In genomic region chr5:111542077-111542476, GRCm38 (mm10) we compare ENCODE assay signal across 23 mouse cellular contexts.
DNase-seq lines count a peak whose midpoint lies in the region; ATAC-seq and TF ChIP-seq lines count a peak whose summit lies in the region.
"Had no signal": no experiment of that assay in that cellular context is flagged by ENCODE, and none has a peak within 500 bp of the region (broad histone marks: within the 10 kb centered on the region; RNA-seq: fewer than 3 reads in every experiment).

No protein-coding gene starts in this region.

- peaks cover 72% of the 10 kb centered on the region for H3K27me3 ChIP-seq in heart, postnatal 0 days (ENCODE audit: control insufficient read depth, insufficient read depth, low read length)
- peaks cover 63% of the 10 kb centered on the region for H3K27me3 ChIP-seq in heart, embryonic 12.5 days (replicated peaks)
- H3K27me3 ChIP-seq in forebrain, embryonic 13.5 days: no peaks in the 10 kb centered on the region
- no peaks in the 10 kb centered on the region for H3K27me3 ChIP-seq in midbrain, embryonic 13.5 days
- H3K27me3 ChIP-seq: embryonic facial prominence, embryonic 13.5 days; hindbrain, embryonic 15.5 days had no signal

- H3K27ac ChIP-seq in heart, postnatal 0 days (ENCODE audit: low read depth): no peak overlapping the region
- H3K27ac ChIP-seq in heart, embryonic 12.5 days (ENCODE audit: poor library complexity, severe bottlenecking): no peak overlapping the region
- H3K27ac ChIP-seq in forebrain, embryonic 13.5 days: no peak overlapping the region
- H3K27ac ChIP-seq in midbrain, embryonic 13.5 days: no peak overlapping the region
- H3K27ac ChIP-seq: embryonic facial prominence, embryonic 13.5 days; forebrain, embryonic 12.5 days; hindbrain, embryonic 15.5 days; kidney, embryonic 15.5 days; limb, embryonic 12.5 days had no signal

- DNase-seq in heart, postnatal 0 days (ENCODE audit: low spot score): no peak
- peak; percentile 24 for DNase-seq in 416B (ENCODE audit: low read depth)
- DNase-seq in induced T-regulatory cell, adult 2 months (ENCODE audit: low read depth): peak; percentile 10
- DNase-seq: adrenal gland, postnatal 10 days; cerebellum, adult 18-20 months; cerebellum, postnatal 25 days; embryo, embryonic 11 days; kidney, adult 11 months; lung, adult 2 months; thymus, adult 18-20 months; thymus, postnatal 36 days had no signal

- no peak overlapping the region for H3K4me3 ChIP-seq in heart, postnatal 0 days (ENCODE audit: low read depth, low read length)
- H3K4me3 ChIP-seq in heart, embryonic 12.5 days: no peak overlapping the region
- H3K4me3 ChIP-seq in forebrain, embryonic 13.5 days: no peak overlapping the region
- no peak overlapping the region for H3K4me3 ChIP-seq in midbrain, embryonic 13.5 days (replicated peaks)
- H3K4me3 ChIP-seq: embryonic facial prominence, embryonic 13.5 days; erythroblast, embryonic 14.5 days; forebrain, embryonic 12.5 days; hindbrain, embryonic 15.5 days; kidney, embryonic 15.5 days; limb, embryonic 12.5 days had no signal

- no peak overlapping the region for H3K4me2 ChIP-seq in heart, postnatal 0 days (ENCODE audit: low read depth, low read length)
- no peak overlapping the region for H3K4me2 ChIP-seq in heart, embryonic 12.5 days
- H3K4me2 ChIP-seq in forebrain, embryonic 13.5 days: no peak overlapping the region
- no peak overlapping the region for H3K4me2 ChIP-seq in midbrain, embryonic 13.5 days (replicated peaks)
- H3K4me2 ChIP-seq: embryonic facial prominence, embryonic 13.5 days; forebrain, embryonic 12.5 days; hindbrain, embryonic 15.5 days; kidney, embryonic 15.5 days; limb, embryonic 12.5 days had no signal

- no peaks in the 10 kb centered on the region for H3K9me3 ChIP-seq in heart, postnatal 0 days (replicated peaks; ENCODE audit: control insufficient read depth, low read length)
- H3K9me3 ChIP-seq in heart, embryonic 12.5 days (replicated peaks): no peaks in the 10 kb centered on the region
- H3K9me3 ChIP-seq in forebrain, embryonic 13.5 days (replicated peaks): no peaks in the 10 kb centered on the region
- H3K9me3 ChIP-seq in midbrain, embryonic 13.5 days: no peaks in the 10 kb centered on the region
- H3K9me3 ChIP-seq: embryonic facial prominence, embryonic 13.5 days; forebrain, embryonic 12.5 days; hindbrain, embryonic 15.5 days; kidney, embryonic 15.5 days; limb, embryonic 12.5 days had no signal

- H3K4me1 ChIP-seq in heart, postnatal 0 days (ENCODE audit: control insufficient read depth, insufficient read depth): no peaks in the 10 kb centered on the region
- H3K4me1 ChIP-seq in heart, embryonic 12.5 days (replicated peaks): peaks cover 20% of the 10 kb centered on the region
- H3K4me1 ChIP-seq in forebrain, embryonic 13.5 days: peaks cover 39% of the 10 kb centered on the region
- peaks cover 22% of the 10 kb centered on the region for H3K4me1 ChIP-seq in midbrain, embryonic 13.5 days (replicated peaks)
- H3K4me1 ChIP-seq: hindbrain, embryonic 15.5 days had no signal

- WGBS in heart, postnatal 0 days: 51% methylated on average over 3 of the region's 3 CpGs
- 40% methylated on average over 3 of the region's 3 CpGs for WGBS in heart, embryonic 12.5 days
- WGBS in forebrain, embryonic 13.5 days: 86% methylated on average over 3 of the region's 3 CpGs
- WGBS in midbrain, embryonic 13.5 days: 88% methylated on average over 3 of the region's 3 CpGs

- no peak overlapping the region for H3K9ac ChIP-seq in heart, postnatal 0 days (replicated peaks; ENCODE audit: low read depth, low read length)
- no peak overlapping the region for H3K9ac ChIP-seq in heart, embryonic 12.5 days
- H3K9ac ChIP-seq in forebrain, embryonic 13.5 days: no peak overlapping the region
- no peak overlapping the region for H3K9ac ChIP-seq in midbrain, embryonic 13.5 days (replicated peaks)
- H3K9ac ChIP-seq: embryonic facial prominence, embryonic 13.5 days; forebrain, embryonic 12.5 days; hindbrain, embryonic 15.5 days; kidney, embryonic 15.5 days; limb, embryonic 12.5 days had no signal

- no peak for TF ChIP-seq EP300 in heart, postnatal 0 days (IDR thresholded peaks at IDR 0.05; ENCODE audit: low read depth)

- no peak for TF ChIP-seq CTCF in heart, postnatal 0 days (IDR thresholded peaks at IDR 0.05; ENCODE audit: low read depth)

- 0 out of 2 replicates have a peak, but pooled peaks have one; percentile 49 for ATAC-seq in heart, postnatal 0 days (ENCODE audit: insufficient read depth, low read depth)
- ATAC-seq in heart, embryonic 12.5 days (ENCODE audit: insufficient number of reproducible peaks, low FRiP score): no peak
- peak; percentile 46 for ATAC-seq in megakaryocyte-erythroid progenitor cell, adult 5-6 weeks (replicated peaks; ENCODE audit: low FRiP score, low TSS enrichment, poor library complexity, severe bottlenecking)
- ATAC-seq in forebrain, embryonic 13.5 days: no peak
- no peak for ATAC-seq in midbrain, embryonic 13.5 days
- ATAC-seq: CD4-positive, CD25-positive, alpha-beta regulatory T cell, adult 4 months had no signal

- H3K36me3 ChIP-seq in heart, postnatal 0 days (replicated peaks; ENCODE audit: control insufficient read depth, insufficient read depth, low read length): no peaks in the 10 kb centered on the region
- H3K36me3 ChIP-seq in heart, embryonic 12.5 days: no peaks in the 10 kb centered on the region
- no peaks in the 10 kb centered on the region for H3K36me3 ChIP-seq in forebrain, embryonic 13.5 days (ENCODE audit: poor library complexity, severe bottlenecking)
- H3K36me3 ChIP-seq in midbrain, embryonic 13.5 days: no peaks in the 10 kb centered on the region
- H3K36me3 ChIP-seq: embryonic facial prominence, embryonic 13.5 days; forebrain, embryonic 12.5 days; G1E; hindbrain, embryonic 15.5 days; kidney, embryonic 15.5 days; limb, embryonic 12.5 days had no signal

Comparison
In these comparisons a context has a peak if more than half of its experiments do, and no peak if none do; other contexts are left out.
1. ATAC-seq: peak in heart, postnatal 0 days (single experiment) and megakaryocyte-erythroid progenitor cell, adult 5-6 weeks (single experiment); none in heart, embryonic 12.5 days (single experiment), forebrain, embryonic 13.5 days (single experiment) and midbrain, embryonic 13.5 days (single experiment).